Mouse (Mus musculus) kidney, adult 9 months (tissue): ENCODE measurements around the gene Myct1.

Experiments
- DNase-seq: peaks from one replicate; pipeline ENCODE4 v3.0.0; 2022

Gene Myct1

DNA sequence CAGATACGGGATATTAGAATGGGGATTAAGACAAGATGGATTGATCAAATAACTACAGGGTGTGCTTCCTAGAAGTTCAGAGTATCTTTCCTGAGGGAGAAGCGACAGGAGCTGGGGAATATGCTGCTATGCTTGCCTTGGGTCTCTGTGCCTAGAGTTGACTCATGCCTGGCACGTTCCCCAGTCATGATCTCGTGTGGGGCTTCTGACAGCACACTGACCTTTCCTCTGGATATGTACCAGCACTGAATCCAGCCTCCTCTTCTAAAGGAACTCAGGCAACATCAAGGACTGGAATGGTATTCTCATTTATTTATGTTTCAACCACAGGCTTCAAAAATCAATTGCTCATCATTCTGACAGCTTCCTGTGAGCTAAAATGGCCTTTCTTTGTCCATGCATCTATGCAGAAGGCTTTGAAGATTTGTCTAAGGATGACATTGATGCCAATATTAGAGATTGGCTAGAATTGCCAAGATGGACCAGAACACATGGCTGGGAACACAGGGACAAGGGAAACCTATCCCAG lies 40.2 kb downstream of the Myct1 start:
- DNase-seq: no peak

DNA sequence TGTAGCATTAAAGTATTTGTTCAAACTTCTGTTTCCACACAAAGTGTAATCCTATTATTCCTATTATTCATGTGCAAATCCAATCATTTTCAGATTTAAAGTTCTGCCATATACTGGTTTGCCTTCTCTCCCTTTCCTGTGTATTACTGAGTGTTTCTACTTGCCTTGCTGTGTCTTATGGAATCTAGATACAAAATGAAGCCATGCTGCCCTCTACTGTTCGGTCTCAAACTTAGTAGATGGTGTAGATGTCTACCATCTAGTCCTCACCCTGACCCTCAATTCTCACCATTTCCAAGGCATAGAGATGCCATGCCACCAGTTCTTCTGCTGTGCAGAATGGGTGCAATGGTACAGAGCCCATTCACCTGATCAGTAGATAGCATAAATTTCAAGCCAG lies 40.8 kb downstream of the Myct1 start:
- peak; percentile 55 for DNase-seq

DNA sequence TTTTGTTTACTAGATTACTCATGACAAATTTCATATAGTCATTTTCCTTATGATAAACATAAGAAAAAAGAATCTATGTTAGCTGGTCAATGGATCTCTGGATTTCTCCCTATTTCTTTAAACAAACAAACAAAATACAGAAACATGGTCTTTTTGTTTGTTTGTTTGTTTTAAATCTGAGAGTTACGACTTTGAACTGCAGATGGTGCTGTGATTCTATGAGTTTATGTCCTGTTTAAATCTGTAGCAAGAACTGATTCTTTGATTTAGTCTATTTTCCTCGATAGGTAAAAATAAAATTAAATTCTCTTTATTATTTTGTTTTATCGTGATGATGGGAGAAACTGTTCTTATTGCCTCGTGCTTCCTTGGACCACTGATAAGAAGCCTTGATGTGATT lies 43.7 kb downstream of the Myct1 start:
- DNase-seq: no peak

DNA sequence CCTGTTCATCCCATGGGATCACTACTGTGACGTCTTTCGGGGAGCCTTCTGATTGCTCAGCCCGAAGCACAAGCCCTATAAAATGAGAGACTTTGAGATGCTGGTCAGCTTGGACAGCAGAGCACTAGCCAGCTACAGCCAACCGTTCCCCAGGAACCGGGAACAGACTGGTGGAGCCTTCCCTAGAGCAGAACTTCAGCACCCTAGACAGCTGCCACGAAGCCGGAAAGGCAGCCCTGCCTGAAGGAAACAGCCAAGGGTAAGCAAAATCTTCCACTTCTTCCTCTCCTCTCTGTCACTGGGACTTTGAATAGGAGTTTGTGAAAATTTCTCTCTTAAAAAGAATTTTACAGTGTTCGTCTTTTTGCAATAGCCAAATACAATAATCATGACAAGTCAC lies 45.5 kb downstream of the Myct1 start, which contains the start of gene Vip:
Gene Vip, plus strand, starts transcription at position 107 of the 400 bp plus-strand sequence.
- DNase-seq: no peak
